Mouse (Mus musculus) bone marrow, adult 2 months (tissue): ENCODE results near the gene Lrrtm4.

Experiments used
- CTCF ChIP-seq: fragments of 200-500 bp; IDR thresholded peaks from 2 replicates; pipeline ENCODE4 v1.5.1; 2011; ENCODE audit warnings: low read length, control low read depth; ENCODE audit not compliant: control insufficient read depth, insufficient read depth
- POLR2A ChIP-seq: fragments of 200-500 bp; IDR thresholded peaks from 2 replicates; pipeline ENCODE4 v1.6.1; 2011; ENCODE audit warnings: low read depth, mild to moderate bottlenecking, control low read depth, low read length, borderline replicate concordance; ENCODE audit not compliant: control insufficient read depth

DNA sequence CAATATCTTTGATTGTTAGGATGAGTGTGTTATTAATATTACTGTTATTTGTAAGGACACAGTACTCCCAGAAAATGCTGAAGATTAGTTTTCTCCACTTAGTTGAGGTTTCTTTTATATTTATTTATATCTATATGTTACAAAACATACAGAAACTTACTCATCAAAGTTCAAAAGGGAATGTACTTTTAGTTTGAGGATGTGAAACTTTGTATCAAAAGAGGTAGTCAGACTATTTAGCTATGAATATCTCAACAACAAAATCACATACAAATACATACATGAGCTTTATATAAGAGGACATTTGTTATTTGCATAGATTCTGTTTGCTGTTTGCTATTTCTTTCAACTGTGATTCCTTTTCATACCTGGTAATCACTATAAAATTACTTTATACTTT is 421.5 kb downstream of the Lrrtm4 start:
- no peak for TF ChIP-seq CTCF
- TF ChIP-seq POLR2A = no peak
